Mouse (Mus musculus): Measurements from ENCODE around the gene Lrrc10b. TPM values are rescaled to one million over a fixed set of nuclear protein-coding genes. Genes with fewer than 3 reads are reported as not detected.

Gene Lrrc10b
- polyA plus RNA-seq, 1 experiment from 2014 or later: 2.4 TPM

Other genes starting within 250 kb of the Lrrc10b start
- 0.41 and 0.65 TPM in 2 replicates for gene Myrf, start 216.7 kb downstream of the Lrrc10b start, polyA plus RNA-seq (2015; fragmentation: Nextera tagmentation; extraction: Ambion mirVana)
- 2.8 and 3.5 TPM in 2 replicates for gene Dagla, start 152.6 kb downstream of the Lrrc10b start, polyA plus RNA-seq (2015; fragmentation: Nextera tagmentation; extraction: Ambion mirVana)
- 0.95 and 1.1 TPM in 2 replicates for gene Syt7, start 68.4 kb downstream of the Lrrc10b start, polyA plus RNA-seq (2015; fragmentation: Nextera tagmentation; extraction: Ambion mirVana)
- 3.6 and 6.8 TPM in 2 replicates for gene Ppp1r32, start 25.5 kb upstream of the Lrrc10b start, polyA plus RNA-seq (2015; fragmentation: Nextera tagmentation; extraction: Ambion mirVana)
- 43.1 and 49.5 TPM in 2 replicates for gene Cpsf7, start 67.8 kb upstream of the Lrrc10b start, polyA plus RNA-seq (2015; fragmentation: Nextera tagmentation; extraction: Ambion mirVana)
- gene Sdhaf2, start 68.7 kb upstream of the Lrrc10b start, polyA plus RNA-seq (2015; fragmentation: Nextera tagmentation; extraction: Ambion mirVana): 53.6 and 58.6 TPM in 2 replicates
- gene Tmem216, start 98.8 kb upstream of the Lrrc10b start, polyA plus RNA-seq (2015; fragmentation: Nextera tagmentation; extraction: Ambion mirVana): 44.0 and 49.6 TPM in 2 replicates
- gene Cyb561a3, start 119.7 kb upstream of the Lrrc10b start, polyA plus RNA-seq (2015; fragmentation: Nextera tagmentation; extraction: Ambion mirVana): 24.5 and 25.8 TPM in 2 replicates
- 37.2 and 46.2 TPM in 2 replicates for gene Tmem138, start 119.9 kb upstream of the Lrrc10b start, polyA plus RNA-seq (2015; fragmentation: Nextera tagmentation; extraction: Ambion mirVana)
- gene Ddb1, start 147.9 kb upstream of the Lrrc10b start, polyA plus RNA-seq (2015; fragmentation: Nextera tagmentation; extraction: Ambion mirVana): 338 and 340 TPM in 2 replicates
- 14.4 and 18.8 TPM in 2 replicates for gene Tkfc, start 148.2 kb upstream of the Lrrc10b start, polyA plus RNA-seq (2015; fragmentation: Nextera tagmentation; extraction: Ambion mirVana)
- gene Vwce, start 176.7 kb upstream of the Lrrc10b start, polyA plus RNA-seq (2015; fragmentation: Nextera tagmentation; extraction: Ambion mirVana): 2.1 and 2.6 TPM in 2 replicates
- not detected in 2 replicates for gene Pga5, start 220.6 kb upstream of the Lrrc10b start, polyA plus RNA-seq (2015; fragmentation: Nextera tagmentation; extraction: Ambion mirVana)
- 43.0 and 47.0 TPM in 2 replicates for gene Vps37c, start 231.3 kb upstream of the Lrrc10b start, polyA plus RNA-seq (2015; fragmentation: Nextera tagmentation; extraction: Ambion mirVana)

All from embryonic facial prominence, embryonic 15.5 days (tissue).